Mouse (Mus musculus) splenic B cell, adult 2 months (primary cell): Measurements from ENCODE around the gene Meis1.

Experiments used
- DNase-seq: peaks from one replicate; pipeline ENCODE4 v3.0.0-alpha.2; 2011; ENCODE audit warnings: low read depth, low spot score
- H3K27me3 ChIP-seq: 2 replicates; pipeline ENCODE4 v1.6.1; 2012; ENCODE audit warnings: mild to moderate bottlenecking, low read length, moderate library complexity, mixed read lengths; ENCODE audit not compliant: control insufficient read depth, poor library complexity, insufficient read depth, severe bottlenecking
- H3K36me3 ChIP-seq: 2 replicates; pipeline ENCODE4 v1.6.1; 2012; ENCODE audit warnings: mild to moderate bottlenecking, low read length, moderate library complexity, mixed read lengths; ENCODE audit not compliant: control insufficient read depth, poor library complexity, insufficient read depth, severe bottlenecking

Gene Meis1

GRCm38 (mm10) chr11:19017719-19018413, 919 bp downstream of the Meis1 start:
- H3K36me3 ChIP-seq: no peaks in the 10 kb centered on the region
- peak; percentile 13 for DNase-seq
- peaks cover 3% of the 10 kb centered on the region; the same call in 1 of the 2 replicates for H3K27me3 ChIP-seq

- DNase-seq: no peak
- H3K27me3 ChIP-seq: peaks cover 3% of the 10 kb centered on the region; the same call in 1 of the 2 replicates
- H3K36me3 ChIP-seq: no peaks in the 10 kb centered on the region
Measured at GRCm38 (mm10) chr11:19017262-19017661, 1.5 kb downstream of the Meis1 start.

GRCm38 (mm10) chr11:19016481-19017220, 2.1 kb downstream of the Meis1 start:
- peaks cover 3% of the 10 kb centered on the region; the same call in 1 of the 2 replicates for H3K27me3 ChIP-seq
- no peak for DNase-seq
- H3K36me3 ChIP-seq: no peaks in the 10 kb centered on the region

- peaks cover 3% of the 10 kb centered on the region; the same call in 1 of the 2 replicates for H3K27me3 ChIP-seq
- DNase-seq: peak; percentile 14
- H3K36me3 ChIP-seq: no peaks in the 10 kb centered on the region
Measured at GRCm38 (mm10) chr11:19015731-19016461, 2.9 kb downstream of the Meis1 start.

GRCm38 (mm10) chr11:19015381-19015730, 3.4 kb downstream of the Meis1 start:
- no peaks in the 10 kb centered on the region for H3K36me3 ChIP-seq
- peak; percentile 17 for DNase-seq
- H3K27me3 ChIP-seq: peaks cover 3% of the 10 kb centered on the region; the same call in 1 of the 2 replicates

GRCm38 (mm10) chr11:19014441-19015161, 4.2 kb downstream of the Meis1 start:
- Histone ChIP-seq H3K36me3 (no peaks in the 10 kb centered on the region), H3K27me3 (peaks cover 3% of the 10 kb centered on the region; the same call in 1 of the 2 replicates)
- no peak for DNase-seq

- no peak for DNase-seq
- peaks cover 3% of the 10 kb centered on the region; the same call in 1 of the 2 replicates for H3K27me3 ChIP-seq
- no peaks in the 10 kb centered on the region for H3K36me3 ChIP-seq
Measured at GRCm38 (mm10) chr11:19014113-19014440, 4.7 kb downstream of the Meis1 start.

- no peak for DNase-seq
- Histone ChIP-seq H3K27me3 (peaks cover 3% of the 10 kb centered on the region; the same call in 1 of the 2 replicates), H3K36me3 (no peaks in the 10 kb centered on the region)
Measured at GRCm38 (mm10) chr11:19013141-19014112, 5.4 kb downstream of the Meis1 start.

GRCm38 (mm10) chr11:19012463-19013115, 6.2 kb downstream of the Meis1 start:
- no peaks in the 10 kb centered on the region for H3K36me3 ChIP-seq
- DNase-seq: no peak
- no peaks in the 10 kb centered on the region; the same call in 1 of the 2 replicates for H3K27me3 ChIP-seq

GRCm38 (mm10) chr11:19012001-19012400, 6.8 kb downstream of the Meis1 start:
- H3K36me3 ChIP-seq: no peaks in the 10 kb centered on the region
- no peak for DNase-seq
- H3K27me3 ChIP-seq: no peaks in the 10 kb centered on the region; the same call in 1 of the 2 replicates

GRCm38 (mm10) chr11:19011108-19011805, 7.5 kb downstream of the Meis1 start:
- no peaks in the 10 kb centered on the region; the same call in 1 of the 2 replicates for H3K27me3 ChIP-seq
- no peaks in the 10 kb centered on the region for H3K36me3 ChIP-seq
- DNase-seq: no peak

- DNase-seq: no peak
- H3K27me3 ChIP-seq: no peaks in the 10 kb centered on the region; the same call in 1 of the 2 replicates
Measured at GRCm38 (mm10) chr11:19010396-19010811, 8.4 kb downstream of the Meis1 start.

More at GRCm38 (mm10) chr11:19010396-19010811, 8.4 kb downstream of the Meis1 start:
- no peaks in the 10 kb centered on the region for H3K36me3 ChIP-seq
